Mouse (Mus musculus) stomach, embryonic 14.5 days (tissue): ENCODE measurements around the gene Myh4. TPM values are rescaled to one million over a fixed set of nuclear protein-coding genes. Genes with fewer than 3 reads are reported as not detected.

Experiments
- ATAC-seq: fragments of 200-750 bp; cut with Nextera tagmentation; 2 replicates; pipeline ENCODE4 v1.8.0; 2017; ENCODE audit warnings: low read depth, moderate TSS enrichment; ENCODE audit not compliant: insufficient number of reproducible peaks, insufficient read depth, low FRiP score
- H3K27ac ChIP-seq: fragments of 300-500 bp; sonication (generic); 2 replicates; pipeline ENCODE4 v1.5.1; 2014; ENCODE audit warnings: mild to moderate bottlenecking, low read length, moderate library complexity, mixed read lengths
- H3K27me3 ChIP-seq: fragments of 300-500 bp; sonication (generic); 2 replicates; pipeline ENCODE4 v1.6.1; 2014; ENCODE audit warnings: low read length, control low read depth, mixed read lengths; ENCODE audit not compliant: control insufficient read depth, insufficient read depth
- H3K36me3 ChIP-seq: fragments of 300-500 bp; sonication (generic); 2 replicates; pipeline ENCODE4 v1.6.1; 2014; ENCODE audit warnings: mild to moderate bottlenecking, control low read depth, low read length, moderate library complexity, mixed read lengths; ENCODE audit not compliant: control insufficient read depth, insufficient read depth
- H3K4me1 ChIP-seq: fragments of 300-500 bp; sonication (generic); 2 replicates; pipeline ENCODE4 v1.6.1; 2014; ENCODE audit warnings: low read length, control low read depth, mixed read lengths; ENCODE audit not compliant: control insufficient read depth, insufficient read depth
- H3K4me2 ChIP-seq: fragments of 300-500 bp; sonication (generic); replicated peaks from 2 replicates; pipeline ENCODE4 v1.6.1; 2014; ENCODE audit warnings: low read depth, low read length, control low read depth
- H3K4me3 ChIP-seq: fragments of 300-500 bp; sonication (generic); 2 replicates; pipeline ENCODE4 v1.5.1; 2014; ENCODE audit warnings: low read depth, low read length, control low read depth
- H3K9ac ChIP-seq: fragments of 300-500 bp; sonication (generic); replicated peaks from 2 replicates; pipeline ENCODE4 v1.6.1; 2014; ENCODE audit warnings: low read depth, mild to moderate bottlenecking, control low read depth, low read length, moderate library complexity, mixed read lengths
- H3K9me3 ChIP-seq: fragments of 300-500 bp; sonication (generic); 2 replicates; pipeline ENCODE4 v1.6.1; 2016; ENCODE audit warnings: low read depth, low read length, control low read depth; ENCODE audit not compliant: control insufficient read depth
- WGBS: fragments of 180-500 bp; shearing (Covaris S2); extraction: QIAGEN DNeasy Blood & Tissue Kit; methylation state at CpG from one replicate; pipeline ENCODE4 v1.1.7; 2014; 5-methylcytosine and 5-hydroxymethylcytosine counted together
- polyA plus RNA-seq: library from polyadenylated mRNA; unstranded; fragments of >200 nt; fragmentation: Nextera tagmentation; extraction: Ambion mirVana; gene quantifications from 2 replicates; pipeline ENCODE4 v1.2.1, GENCODE M21; 2014

The Myh4 gene
- polyA plus RNA-seq, 1 experiment from 2014 or later = not detected

DNA sequence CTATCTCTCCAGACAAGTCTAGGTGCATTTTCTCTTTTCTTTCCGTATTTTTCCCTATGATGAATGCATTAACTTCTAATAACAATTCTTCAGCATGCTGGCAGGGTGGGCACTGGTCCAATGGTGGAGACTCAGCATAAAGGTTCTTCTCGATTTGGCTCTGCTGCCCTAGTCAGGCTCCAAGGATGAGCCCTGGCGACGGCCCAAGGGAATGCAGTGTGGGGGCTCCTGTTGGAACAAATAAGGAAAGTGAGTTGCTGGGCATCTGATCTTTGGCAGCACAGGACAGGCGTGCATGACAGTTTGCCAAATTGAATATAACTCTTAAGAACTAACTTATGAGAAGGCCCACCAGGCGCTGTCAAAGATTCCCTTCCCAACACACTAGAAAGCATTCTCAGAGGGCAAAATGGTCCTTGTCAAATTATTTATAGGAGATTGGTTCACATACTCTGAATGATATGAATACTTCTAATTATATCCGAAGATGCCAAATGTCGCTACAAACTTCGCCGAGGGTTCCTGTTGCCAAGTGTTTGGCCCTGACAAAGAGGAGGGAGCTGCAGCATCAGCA, 38.9 kb downstream of the Myh4 start, which contains the start of gene Myh8:
Gene Myh8 (plus strand): TSS at position 524 of the 574 bp plus-strand sequence.
- no peak for ATAC-seq
- 59% methylated on average over 10 of the region's 10 CpGs for WGBS
- Histone ChIP-seq H3K27me3 (no peaks in the 10 kb centered on the region), H3K4me1 (no peaks in the 10 kb centered on the region), H3K4me2 (no peak within 1 kb of the TSS), H3K4me3 (no peak within 1 kb of the TSS), H3K27ac (no peak within 1 kb of the TSS), H3K9me3 (no peaks in the 10 kb centered on the region), H3K9ac (no peak within 1 kb of the TSS), H3K36me3 (no peaks in the 10 kb centered on the region)

DNA sequence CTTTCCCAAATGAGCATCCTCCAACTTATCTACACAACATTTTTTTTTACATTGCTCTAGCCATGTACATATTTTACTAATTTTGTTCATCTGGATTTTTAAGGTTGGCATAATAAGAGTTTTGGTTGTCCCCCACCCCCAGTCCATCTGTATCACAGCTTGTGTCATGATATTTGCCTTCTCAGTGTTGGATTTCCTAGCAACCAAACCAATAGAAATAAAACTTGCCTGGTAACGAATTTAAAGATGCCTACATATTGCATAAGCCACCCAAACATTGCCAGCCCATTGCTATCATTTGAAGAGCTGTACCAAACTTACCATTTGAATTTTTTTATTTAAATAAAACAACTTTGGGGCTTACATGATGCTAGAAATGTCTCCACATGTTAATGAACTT, 55.6 kb downstream of the Myh4 start:
- 75% methylated on average over 1 of the region's 1 CpGs for WGBS
- Histone ChIP-seq H3K9me3 (peaks cover 10% of the 10 kb centered on the region; the same call in 1 of the 2 replicates), H3K9ac (no peak overlapping the region), H3K4me3 (no peak overlapping the region), H3K36me3 (no peaks in the 10 kb centered on the region), H3K27ac (no peak overlapping the region), H3K27me3 (no peaks in the 10 kb centered on the region), H3K4me2 (no peak overlapping the region), H3K4me1 (no peaks in the 10 kb centered on the region)
- no peak for ATAC-seq

Other genes starting within 250 kb of the Myh4 start
- 1.6 and 2.2 TPM in 2 replicates for gene Tmem220, start 212.9 kb upstream of the Myh4 start, polyA plus RNA-seq
- 30.6 and 31.7 TPM in 2 replicates for gene Adprm, start 185.4 kb upstream of the Myh4 start, polyA plus RNA-seq
- 16.5 and 16.7 TPM in 2 replicates for gene Sco1, start 185.4 kb upstream of the Myh4 start, polyA plus RNA-seq
- 0.20 TPM in 1 of 2 replicates, not detected in the other for gene Myh3, start 159.7 kb upstream of the Myh4 start, polyA plus RNA-seq
- not detected in 2 replicates for gene Myh2, start 67.0 kb upstream of the Myh4 start, polyA plus RNA-seq
- 0.13 and 0.17 TPM in 2 replicates for gene Myh1, start 38.0 kb upstream of the Myh4 start, polyA plus RNA-seq
- gene Myh8, start 39.1 kb downstream of the Myh4 start, polyA plus RNA-seq = 0.38 and 0.70 TPM in 2 replicates
- 0.27 TPM in 1 of 2 replicates, not detected in the other for gene Myh13, start 83.6 kb downstream of the Myh4 start, polyA plus RNA-seq
- 15.2 and 15.6 TPM in 2 replicates for gene Gas7, start 217.4 kb downstream of the Myh4 start, polyA plus RNA-seq